Mouse (Mus musculus) embryonic facial prominence, embryonic 13.5 days (tissue): ENCODE data around the gene AI854703. TPM values are rescaled to one million over a fixed set of nuclear protein-coding genes. Genes with fewer than 3 reads are reported as not detected.

Experiments used
- ATAC-seq: fragments of 200-750 bp; cut with Nextera tagmentation; 2 replicates; pipeline ENCODE4 v1.8.0; 2017; ENCODE audit warnings: low read depth; ENCODE audit not compliant: insufficient number of reproducible peaks, insufficient read depth, low FRiP score, low TSS enrichment
- H3K27ac ChIP-seq: fragments of 300-500 bp; sonication (generic); 2 replicates; pipeline ENCODE4 v1.5.1; 2015; ENCODE audit warnings: moderate library complexity, mild to moderate bottlenecking, inconsistent platforms
- H3K27me3 ChIP-seq: fragments of 300-500 bp; sonication (generic); 2 replicates; pipeline ENCODE4 v1.6.1; 2015; ENCODE audit warnings: mild to moderate bottlenecking, inconsistent platforms
- H3K36me3 ChIP-seq: fragments of 300-500 bp; sonication (generic); 2 replicates; pipeline ENCODE4 v1.6.1; 2015; ENCODE audit warnings: mild to moderate bottlenecking, inconsistent platforms
- H3K4me1 ChIP-seq: fragments of 300-500 bp; sonication (generic); 2 replicates; pipeline ENCODE4 v1.6.1; 2015; ENCODE audit warnings: inconsistent platforms
- H3K4me2 ChIP-seq: fragments of 300-500 bp; sonication (generic); 2 replicates; pipeline ENCODE4 v1.6.1; 2015; ENCODE audit warnings: moderate library complexity, mild to moderate bottlenecking, inconsistent platforms
- H3K4me3 ChIP-seq: fragments of 300-500 bp; sonication (generic); 2 replicates; pipeline ENCODE4 v1.5.1; 2015; ENCODE audit warnings: mild to moderate bottlenecking, inconsistent platforms
- H3K9ac ChIP-seq: fragments of 300-500 bp; sonication (generic); 2 replicates; pipeline ENCODE4 v1.6.1; 2015; ENCODE audit warnings: mild to moderate bottlenecking, inconsistent platforms
- H3K9me3 ChIP-seq: fragments of 300-500 bp; sonication (generic); 2 replicates; pipeline ENCODE4 v1.6.1; 2016; ENCODE audit warnings: inconsistent platforms
- WGBS: fragments of 180-500 bp; shearing (Covaris S2); methylation state at CpG from one replicate; pipeline ENCODE4 v1.1.7; 2015; ENCODE audit warnings: mixed read lengths; 5-methylcytosine and 5-hydroxymethylcytosine counted together
- polyA plus RNA-seq: library from polyadenylated mRNA; unstranded; fragments of >200 nt; fragmentation: Nextera tagmentation; extraction: Ambion mirVana; gene quantifications from 2 replicates; pipeline ENCODE4 v1.2.1, GENCODE M21; 2015

The AI854703 gene
- polyA plus RNA-seq, 1 experiment from 2014 or later: 1.3 TPM

- Histone ChIP-seq H3K27me3 (no peaks in the 10 kb centered on the region), H3K36me3 (no peaks in the 10 kb centered on the region), H3K9me3 (no peaks in the 10 kb centered on the region), H3K4me3 (no peak overlapping the region), H3K27ac (no peak overlapping the region), H3K4me1 (no peaks in the 10 kb centered on the region), H3K4me2 (no peak overlapping the region), H3K9ac (no peak overlapping the region)
- ATAC-seq: no peak
- WGBS: 95% methylated on average over 9 of the region's 9 CpGs
Measured at GRCm38 (mm10) chr6:48665471-48665870, 38.9 kb downstream of the AI854703 start.

- no peak overlapping the region for H3K9ac ChIP-seq
- H3K4me3 ChIP-seq: no peak overlapping the region
- no peaks in the 10 kb centered on the region for H3K27me3 ChIP-seq
- H3K4me2 ChIP-seq: no peak overlapping the region
- no peaks in the 10 kb centered on the region for H3K9me3 ChIP-seq
- no peak for ATAC-seq
- H3K4me1 ChIP-seq: no peaks in the 10 kb centered on the region
- H3K27ac ChIP-seq: no peak overlapping the region
- H3K36me3 ChIP-seq: no peaks in the 10 kb centered on the region
- WGBS: 51% methylated on average over 7 of the region's 7 CpGs
Measured at GRCm38 (mm10) chr6:48666159-48666586, 39.6 kb downstream of the AI854703 start.

- no peak overlapping the region for H3K27ac ChIP-seq
- H3K36me3 ChIP-seq: no peaks in the 10 kb centered on the region
- H3K4me2 ChIP-seq: no peak overlapping the region
- H3K4me1 ChIP-seq: no peaks in the 10 kb centered on the region
- H3K9me3 ChIP-seq: no peaks in the 10 kb centered on the region
- no peak for ATAC-seq
- H3K27me3 ChIP-seq: no peaks in the 10 kb centered on the region
- no peak overlapping the region for H3K4me3 ChIP-seq
- no peak overlapping the region for H3K9ac ChIP-seq
Measured at GRCm38 (mm10) chr6:48668022-48668421, 41.5 kb downstream of the AI854703 start.

GRCm38 (mm10) chr6:48669446-48669969 is 42.9 kb downstream of the AI854703 start:
- WGBS: 58% methylated on average over 2 of the region's 2 CpGs
- Histone ChIP-seq H3K4me2 (no peak overlapping the region), H3K27ac (no peak overlapping the region), H3K9me3 (no peaks in the 10 kb centered on the region), H3K4me1 (no peaks in the 10 kb centered on the region), H3K36me3 (no peaks in the 10 kb centered on the region), H3K9ac (no peak overlapping the region), H3K27me3 (no peaks in the 10 kb centered on the region), H3K4me3 (no peak overlapping the region)
- no peak for ATAC-seq

GRCm38 (mm10) chr6:48674291-48675058 is 47.9 kb downstream of the AI854703 start:
- Histone ChIP-seq H3K4me1 (no peaks in the 10 kb centered on the region), H3K4me2 (no peak overlapping the region), H3K4me3 (no peak overlapping the region), H3K9ac (no peak overlapping the region), H3K9me3 (no peaks in the 10 kb centered on the region), H3K36me3 (no peaks in the 10 kb centered on the region), H3K27me3 (no peaks in the 10 kb centered on the region), H3K27ac (no peak overlapping the region)
- WGBS: 93% methylated on average over 9 of the region's 9 CpGs
- ATAC-seq: no peak

GRCm38 (mm10) chr6:48675400-48675930 is 48.9 kb downstream of the AI854703 start:
- Histone ChIP-seq H3K4me3 (peak overlapping the region; percentile 39), H3K27ac (no peak overlapping the region), H3K4me2 (peak overlapping the region; percentile 58), H3K36me3 (no peaks in the 10 kb centered on the region), H3K9me3 (no peaks in the 10 kb centered on the region), H3K9ac (peak overlapping the region; percentile 44; the same call in 1 of the 2 replicates), H3K4me1 (no peaks in the 10 kb centered on the region), H3K27me3 (no peaks in the 10 kb centered on the region)
- whole genome bisulfite sequencing: 27% methylated on average over 10 of the region's 10 CpGs
- ATAC-seq: no peak

GRCm38 (mm10) chr6:48675931-48676859 is 49.6 kb downstream of the AI854703 start, which contains the start of gene Gimap9:
Gimap9 (plus strand) TSS chr6:48676129.
- 18% methylated on average over 13 of the region's 13 CpGs for WGBS
- peak within 1 kb of the TSS; percentile 39 for H3K4me3 ChIP-seq

GRCm38 (mm10) chr6:48676860-48677415 is 50.4 kb downstream of the AI854703 start:
- Histone ChIP-seq H3K4me3 (0 out of 2 replicates have a peak overlapping the region, but pooled peaks have one; percentile 39), H3K27ac (no peak overlapping the region), H3K4me2 (peak overlapping the region; percentile 58), H3K27me3 (no peaks in the 10 kb centered on the region), H3K9me3 (no peaks in the 10 kb centered on the region), H3K36me3 (no peaks in the 10 kb centered on the region), H3K4me1 (no peaks in the 10 kb centered on the region), H3K9ac (no peak overlapping the region)
- no peak for ATAC-seq
- WGBS: 85% methylated on average over 5 of the region's 5 CpGs

More at GRCm38 (mm10) chr6:48675931-48676859, 49.6 kb downstream of the AI854703 start, which contains the start of gene Gimap9:
- Histone ChIP-seq H3K9me3 (no peaks in the 10 kb centered on the region), H3K27ac (peak within 1 kb of the TSS; percentile 39; the same call in 1 of the 2 replicates), H3K4me2 (peak within 1 kb of the TSS; percentile 58), H3K27me3 (no peaks in the 10 kb centered on the region), H3K9ac (peak within 1 kb of the TSS; percentile 44), H3K4me1 (no peaks in the 10 kb centered on the region), H3K36me3 (no peaks in the 10 kb centered on the region)
- ATAC-seq: no peak

- Histone ChIP-seq H3K27ac (no peak overlapping the region), H3K4me2 (no peak overlapping the region), H3K4me3 (no peak overlapping the region), H3K27me3 (no peaks in the 10 kb centered on the region), H3K36me3 (no peaks in the 10 kb centered on the region), H3K4me1 (no peaks in the 10 kb centered on the region), H3K9me3 (no peaks in the 10 kb centered on the region), H3K9ac (no peak overlapping the region)
- ATAC-seq: no peak
- WGBS: 92% methylated on average over 17 of the region's 17 CpGs
Measured at GRCm38 (mm10) chr6:48677492-48678345, 51.2 kb downstream of the AI854703 start.

- ATAC-seq: no peak
- H3K9ac ChIP-seq: no peak overlapping the region
- WGBS: 80% methylated on average over 4 of the region's 4 CpGs
Measured at GRCm38 (mm10) chr6:48678391-48678790, 51.8 kb downstream of the AI854703 start.

More at GRCm38 (mm10) chr6:48678391-48678790, 51.8 kb downstream of the AI854703 start:
- Histone ChIP-seq H3K27me3 (no peaks in the 10 kb centered on the region), H3K9me3 (no peaks in the 10 kb centered on the region), H3K4me3 (no peak overlapping the region), H3K4me2 (no peak overlapping the region), H3K27ac (no peak overlapping the region), H3K4me1 (no peaks in the 10 kb centered on the region), H3K36me3 (no peaks in the 10 kb centered on the region)
